Comparison of ENCODE assay signal across 8 mouse cellular contexts in genomic region chr5:137381152-137381551, GRCm38 (mm10). TPM values are rescaled to one million over a fixed set of nuclear protein-coding genes. Genes with fewer than 3 reads are reported as not detected.
DNase-seq lines count a peak whose midpoint lies in the region; ATAC-seq and TF ChIP-seq lines count a peak whose summit lies in the region.

No protein-coding gene starts in this region.

- peak; percentile 10 to 35 for DNase-seq in frontal cortex, postnatal 14 days (ENCODE audit: low spot score in 2 of 2)
- peak; percentile 71 for DNase-seq in A20 (ENCODE audit: low read depth, low spot score)
- peak; percentile 70 to 77 for DNase-seq in adrenal gland, postnatal 36 days
- DNase-seq in layer of hippocampus, adult 9-10 months (ENCODE audit: low spot score): peak; percentile 36
- DNase-seq in midbrain, postnatal 0 days (ENCODE audit: low spot score): peak; percentile 64
- DNase-seq in thymus, adult 18-20 months: peak; percentile 17 to 25

- TF ChIP-seq POLR2A in embryonic fibroblast, embryonic 13.5 days (IDR thresholded peaks at IDR 0.05; ENCODE audit: low read depth, low read length): no peak

- H3K27ac ChIP-seq in embryonic fibroblast, embryonic 13.5 days (ENCODE audit: insufficient read depth, low read length): no peak overlapping the region
- H3K27ac ChIP-seq in midbrain, postnatal 0 days (ENCODE audit: low read depth, low read length): no peak overlapping the region

- peaks cover 3% of the 10 kb centered on the region; the same call in 1 of the 2 replicates for H3K4me1 ChIP-seq in embryonic fibroblast, embryonic 13.5 days (ENCODE audit: control insufficient read depth, insufficient read depth, low read length)
- no peaks in the 10 kb centered on the region for H3K4me1 ChIP-seq in midbrain, postnatal 0 days (ENCODE audit: insufficient read depth, low read length)

- no peaks in the 10 kb centered on the region for H3K9me3 ChIP-seq in midbrain, postnatal 0 days (ENCODE audit: low read length)

- no peak overlapping the region for H3K9ac ChIP-seq in midbrain, postnatal 0 days (replicated peaks; ENCODE audit: low read length, poor library complexity, severe bottlenecking)

- no peak for ATAC-seq in frontal cortex, adult (ENCODE audit: low TSS enrichment)
- no peak for ATAC-seq in midbrain, postnatal 0 days (ENCODE audit: low FRiP score)

- H3K4me2 ChIP-seq in midbrain, postnatal 0 days (ENCODE audit: low read depth, low read length, poor library complexity, severe bottlenecking): no peak overlapping the region

- H3K4me3 ChIP-seq in embryonic fibroblast, embryonic 13.5 days (ENCODE audit: insufficient read depth, low read length): no peak overlapping the region
- no peak overlapping the region for H3K4me3 ChIP-seq in midbrain, postnatal 0 days (ENCODE audit: low read depth, low read length)

- no peaks in the 10 kb centered on the region for H3K36me3 ChIP-seq in midbrain, postnatal 0 days (ENCODE audit: insufficient read depth, low read length)

- WGBS in midbrain, postnatal 0 days: 50% methylated on average over 4 of the region's 4 CpGs

- no peaks in the 10 kb centered on the region for H3K27me3 ChIP-seq in midbrain, postnatal 0 days (ENCODE audit: insufficient read depth, low read length)

- TF ChIP-seq CTCF in embryonic fibroblast, embryonic 13.5 days (IDR thresholded peaks at IDR 0.05; ENCODE audit: borderline replicate concordance, insufficient read depth, low read length): peak; percentile 53; the same call in 1 of the 2 replicates
- TF ChIP-seq CTCF in midbrain, postnatal 0 days (IDR thresholded peaks at IDR 0.05): peak; percentile 74

RNA-seq across cellular contexts. Expression of gene Ephb4, which starts 31.2 kb away (rescaled TPM):
- total RNA-seq in adrenal gland, postnatal 36 days (2021): 10 to 100 TPM; 59.4 to 60.6 TPM
- polyA plus RNA-seq in embryonic fibroblast, embryonic 13.5 days (2011; ENCODE audit: insufficient read length, low read depth, missing spikeins): 36.2 and 43.4 TPM in 2 replicates
- 14.0 and 16.0 TPM in 2 replicates for total RNA-seq in midbrain, postnatal 0 days (2014; rRNA removed)
- 4.7 and 4.9 TPM in 2 replicates for polyA plus RNA-seq in midbrain, postnatal 0 days (2015; fragmentation: Nextera tagmentation; extraction: Ambion mirVana)

RNA-seq across cellular contexts. Expression of gene Slc12a9, which starts 47.8 kb away (rescaled TPM):
- total RNA-seq in adrenal gland, postnatal 36 days (2021): 10 to 100 TPM in 1 of 2 experiments, 1 to 10 TPM in 1; 8.0 to 11.5 TPM
- 7.2 and 7.7 TPM in 2 replicates for polyA plus RNA-seq in embryonic fibroblast, embryonic 13.5 days (2011; ENCODE audit: insufficient read length, low read depth, missing spikeins)
- 28.9 and 30.4 TPM in 2 replicates for total RNA-seq in midbrain, postnatal 0 days (2014; rRNA removed)
- polyA plus RNA-seq in midbrain, postnatal 0 days (2015; fragmentation: Nextera tagmentation; extraction: Ambion mirVana): 27.0 and 27.8 TPM in 2 replicates

Comparison
In these comparisons a context has a peak if more than half of its experiments do, and no peak if none do; other contexts are left out.
1. DNase-seq: peak in every context shown above with its lines; median percentile 74 in adrenal gland, postnatal 36 days; 71 in A20; 64 in midbrain, postnatal 0 days; 36 in layer of hippocampus, adult 9-10 months; 22 in frontal cortex, postnatal 14 days; 21 in thymus, adult 18-20 months.